Mouse (Mus musculus) kidney, postnatal 0 days (tissue): ENCODE measurements at regions not wholly inside any gene's neighbourhood (a gene's known extent, or its start where the extent isn't known, plus 50 kb on each side); places are given as distances from the start of the nearest gene placed in this dataset.

ENCODE experiments used
- ATAC-seq: fragments of 200-750 bp; cut with Nextera tagmentation; replicated peaks from 2 replicates; pipeline ENCODE4 v1.8.0; 2017; ENCODE audit warnings: low read depth, moderate number of reproducible peaks, moderate TSS enrichment, moderate library complexity; ENCODE audit not compliant: low FRiP score
- DNase-seq: peaks from one replicate; pipeline ENCODE4 v3.0.0-alpha.2; 2016; ENCODE audit warnings: low spot score
- H3K27ac ChIP-seq: fragments of 300-500 bp; sonication (generic); 2 replicates; pipeline ENCODE4 v1.5.1; 2014; ENCODE audit warnings: mild to moderate bottlenecking
- H3K27me3 ChIP-seq: fragments of 300-500 bp; sonication (generic); 2 replicates; pipeline ENCODE4 v1.6.1; 2014; ENCODE audit warnings: low read length, mixed read lengths; ENCODE audit not compliant: insufficient read depth
- H3K36me3 ChIP-seq: fragments of 300-500 bp; sonication (generic); 2 replicates; pipeline ENCODE4 v1.6.1; 2014; ENCODE audit warnings: low read length, mixed read lengths; ENCODE audit not compliant: insufficient read depth
- H3K4me1 ChIP-seq: fragments of 300-500 bp; sonication (generic); replicated peaks from 2 replicates; pipeline ENCODE4 v1.6.1; 2014; ENCODE audit warnings: antibody characterized with exemption, low read length, mixed read lengths; ENCODE audit not compliant: insufficient read depth
- H3K4me2 ChIP-seq: fragments of 300-500 bp; sonication (generic); 2 replicates; pipeline ENCODE4 v1.6.1; 2014; ENCODE audit warnings: mild to moderate bottlenecking, low read length, moderate library complexity, mixed read lengths
- H3K4me3 ChIP-seq: fragments of 300-500 bp; sonication (generic); replicated peaks from 2 replicates; pipeline ENCODE4 v1.5.1; 2014; ENCODE audit warnings: low read depth, low read length
- H3K9ac ChIP-seq: fragments of 300-500 bp; sonication (generic); 2 replicates; pipeline ENCODE4 v1.6.1; 2014; ENCODE audit warnings: low read depth, low read length
- H3K9me3 ChIP-seq: fragments of 300-500 bp; sonication (generic); replicated peaks from 2 replicates; pipeline ENCODE4 v1.6.1; 2016; ENCODE audit warnings: low read length, inconsistent platforms, mixed read lengths
- CTCF ChIP-seq: IDR thresholded peaks from 2 replicates; pipeline ENCODE4 v1.5.1; 2016; ENCODE audit warnings: antibody characterized with exemption, low read depth, mild to moderate bottlenecking, moderate library complexity
- WGBS: fragments of 180-500 bp; shearing (Covaris S2); extraction: QIAGEN DNeasy Blood & Tissue Kit; methylation state at CpG from one replicate; pipeline ENCODE4 v1.1.7; 2014; 5-methylcytosine and 5-hydroxymethylcytosine counted together

DNA sequence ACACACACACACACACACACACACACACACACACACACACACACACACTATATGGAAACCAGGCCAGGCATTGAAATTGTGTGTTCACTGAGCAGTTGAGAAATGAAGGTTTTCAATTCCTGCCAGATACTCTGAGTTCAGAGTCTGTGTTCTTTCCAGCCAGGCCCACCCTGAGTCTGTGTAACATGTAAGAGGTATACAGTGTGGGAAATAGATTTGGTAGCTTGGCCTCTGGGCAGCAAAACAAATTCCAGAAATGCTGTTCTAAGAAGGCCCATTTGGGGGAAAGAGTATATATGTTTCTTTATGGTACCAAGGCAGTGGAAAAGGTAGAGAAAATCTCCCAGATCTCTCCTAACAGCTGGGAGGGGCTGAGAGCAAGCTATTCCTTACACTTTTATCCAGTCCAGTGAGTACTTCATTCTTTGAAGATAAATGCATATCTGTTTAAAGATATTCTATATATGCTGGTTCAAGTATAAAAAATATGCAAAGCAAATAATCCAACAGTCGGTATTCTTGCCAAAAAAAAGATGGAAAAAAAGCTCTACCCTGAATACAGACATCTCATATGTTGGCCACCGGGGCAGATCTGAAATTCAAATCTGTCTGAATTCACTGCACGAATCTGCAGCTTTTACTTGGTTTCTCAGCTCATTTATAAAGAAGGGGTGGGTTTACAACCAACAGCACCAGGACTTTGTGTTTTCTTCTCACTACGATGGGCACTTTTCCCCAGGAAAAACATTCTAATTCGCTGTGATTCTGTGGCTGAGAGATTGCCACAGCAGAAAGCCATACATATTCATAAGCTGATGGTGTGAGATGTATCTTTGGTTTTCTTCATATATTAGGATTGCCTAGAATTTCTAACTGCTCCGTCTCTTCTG lies 252.3 kb downstream of the Ccdc91 start:
- no peak for TF ChIP-seq CTCF
- no peak overlapping the region for H3K4me3 ChIP-seq
- H3K27ac ChIP-seq: no peak overlapping the region
- WGBS: 85% methylated on average over 6 of the region's 6 CpGs
- H3K9me3 ChIP-seq: no peaks in the 10 kb centered on the region
- no peak for ATAC-seq
- no peaks in the 10 kb centered on the region for H3K27me3 ChIP-seq
- H3K36me3 ChIP-seq: no peaks in the 10 kb centered on the region
- DNase-seq: no peak
- no peak overlapping the region for H3K9ac ChIP-seq
- H3K4me1 ChIP-seq: no peaks in the 10 kb centered on the region
- no peak overlapping the region for H3K4me2 ChIP-seq

DNA sequence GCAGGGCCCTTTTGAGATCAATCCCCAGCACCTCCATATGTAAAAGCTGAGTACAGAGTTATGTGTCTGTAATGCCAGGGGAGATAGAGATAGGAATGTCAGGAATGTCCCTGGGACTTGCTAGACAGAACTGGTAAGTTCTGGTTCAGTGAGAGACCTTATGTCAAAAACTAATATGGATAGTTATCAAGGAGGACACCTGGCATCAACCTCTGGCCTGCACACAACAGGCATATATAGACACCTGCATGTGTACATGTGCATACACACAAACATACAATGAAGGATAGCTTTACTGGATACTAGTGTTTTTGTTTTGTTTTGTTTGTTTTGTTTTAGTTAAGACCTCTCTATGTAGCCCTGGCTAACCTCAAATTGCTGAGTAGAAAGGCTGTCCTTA lies 254.1 kb downstream of the Ccdc91 start:
- DNase-seq (no peak), ATAC-seq (no peak)
- Histone ChIP-seq H3K4me1 (no peaks in the 10 kb centered on the region), H3K4me2 (no peak overlapping the region), H3K27ac (no peak overlapping the region), H3K36me3 (no peaks in the 10 kb centered on the region), H3K9me3 (no peaks in the 10 kb centered on the region), H3K27me3 (no peaks in the 10 kb centered on the region), H3K4me3 (no peak overlapping the region), H3K9ac (no peak overlapping the region)
- TF ChIP-seq CTCF: no peak

DNA sequence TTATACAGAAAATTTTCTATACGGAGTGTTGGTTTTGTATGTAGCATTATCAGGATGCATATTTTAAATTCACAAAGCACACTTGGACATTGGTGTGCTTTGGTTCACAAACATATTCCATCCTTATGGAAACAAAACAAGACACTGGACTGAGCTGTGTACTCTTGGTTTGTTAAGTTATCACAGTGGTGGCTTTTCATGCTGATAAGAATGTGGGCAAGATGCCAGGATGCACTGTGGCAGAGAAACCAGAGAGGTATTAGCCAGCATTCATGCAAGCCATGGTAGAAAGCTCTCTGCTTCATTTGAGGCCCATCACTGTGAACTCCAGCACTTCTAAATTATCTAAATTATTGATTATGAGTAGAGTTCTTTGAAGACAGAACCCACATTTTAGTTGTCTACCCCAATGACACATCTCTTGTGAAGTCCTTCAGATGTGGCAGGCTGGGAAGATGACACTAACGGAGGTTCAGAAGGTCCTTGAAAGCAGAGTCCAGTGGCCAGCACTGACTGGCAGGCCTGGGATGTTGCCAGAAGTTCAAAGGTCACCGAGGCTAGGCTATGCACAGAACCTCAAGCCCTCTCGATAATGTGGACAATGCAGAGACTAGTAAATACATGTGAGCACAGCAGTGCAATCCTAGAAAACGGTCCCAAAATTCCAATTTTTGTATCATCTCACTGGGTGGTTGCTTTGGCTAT lies 263.1 kb downstream of the Ccdc91 start:
- H3K27ac ChIP-seq: no peak overlapping the region
- H3K4me2 ChIP-seq: no peak overlapping the region
- no peaks in the 10 kb centered on the region for H3K4me1 ChIP-seq
- 90% methylated on average over 5 of the region's 5 CpGs for WGBS
- H3K9me3 ChIP-seq: no peaks in the 10 kb centered on the region
- no peaks in the 10 kb centered on the region for H3K27me3 ChIP-seq
- no peak overlapping the region for H3K9ac ChIP-seq
- DNase-seq (no peak), ATAC-seq (no peak)
- H3K4me3 ChIP-seq: no peak overlapping the region
- no peaks in the 10 kb centered on the region for H3K36me3 ChIP-seq
- no peak for TF ChIP-seq CTCF

DNA sequence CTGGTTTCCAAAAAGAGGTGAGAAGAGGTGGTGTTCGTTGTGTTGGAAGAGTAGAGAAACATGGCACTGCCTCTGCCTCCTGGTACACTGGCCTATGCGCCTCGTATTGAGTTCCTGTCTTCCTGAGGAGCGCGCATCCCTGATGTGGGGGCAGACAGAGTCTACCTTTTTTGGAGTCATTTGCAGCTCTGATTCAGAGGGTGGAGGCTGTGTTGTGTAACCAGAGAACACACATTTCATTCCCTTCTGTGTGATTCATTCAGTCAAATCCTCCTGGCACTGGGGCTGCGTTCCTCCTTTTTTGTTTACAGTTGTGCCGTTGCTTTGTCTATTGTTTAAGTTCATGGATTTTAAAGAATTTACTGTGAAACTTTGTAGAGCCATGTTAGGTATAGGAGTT lies 265.8 kb downstream of the Ccdc91 start:
- H3K9ac ChIP-seq: no peak overlapping the region
- WGBS: 74% methylated on average over 7 of the region's 7 CpGs
- no peak for ATAC-seq
- H3K4me2 ChIP-seq: no peak overlapping the region
- no peak overlapping the region for H3K4me3 ChIP-seq
- no peaks in the 10 kb centered on the region for H3K9me3 ChIP-seq
- H3K36me3 ChIP-seq: no peaks in the 10 kb centered on the region
- H3K4me1 ChIP-seq: no peaks in the 10 kb centered on the region; the same call in 1 of the 2 replicates
- no peak for TF ChIP-seq CTCF
- no peaks in the 10 kb centered on the region for H3K27me3 ChIP-seq
- H3K27ac ChIP-seq: no peak overlapping the region
- no peak for DNase-seq

DNA sequence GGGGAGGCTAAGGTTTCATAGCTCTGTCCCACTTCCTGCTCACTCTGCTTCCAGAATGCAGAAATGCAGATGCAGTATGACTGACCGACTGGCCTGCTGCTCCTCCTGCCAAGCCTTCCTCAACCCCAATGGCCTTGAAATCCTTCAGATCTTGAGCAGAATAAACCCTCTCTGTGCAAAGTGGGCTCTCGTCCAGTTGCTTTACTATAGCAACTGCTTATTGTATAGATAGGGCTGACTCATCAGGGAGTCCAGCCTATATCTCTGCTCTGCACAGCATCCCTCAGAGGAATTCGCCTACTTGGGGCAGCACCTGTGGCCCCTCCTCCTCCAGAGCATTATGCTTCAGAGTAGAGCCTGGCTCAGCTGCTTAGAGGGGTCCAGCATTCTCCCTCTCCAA lies 268.5 kb downstream of the Ccdc91 start:
- ATAC-seq (no peak), DNase-seq (no peak)
- Histone ChIP-seq H3K4me2 (no peak overlapping the region), H3K9ac (no peak overlapping the region), H3K4me3 (no peak overlapping the region), H3K9me3 (no peaks in the 10 kb centered on the region), H3K27ac (no peak overlapping the region), H3K36me3 (no peaks in the 10 kb centered on the region), H3K4me1 (no peaks in the 10 kb centered on the region; the same call in 1 of the 2 replicates), H3K27me3 (no peaks in the 10 kb centered on the region)
- 68% methylated on average over 3 of the region's 3 CpGs for WGBS
- TF ChIP-seq CTCF: no peak

DNA sequence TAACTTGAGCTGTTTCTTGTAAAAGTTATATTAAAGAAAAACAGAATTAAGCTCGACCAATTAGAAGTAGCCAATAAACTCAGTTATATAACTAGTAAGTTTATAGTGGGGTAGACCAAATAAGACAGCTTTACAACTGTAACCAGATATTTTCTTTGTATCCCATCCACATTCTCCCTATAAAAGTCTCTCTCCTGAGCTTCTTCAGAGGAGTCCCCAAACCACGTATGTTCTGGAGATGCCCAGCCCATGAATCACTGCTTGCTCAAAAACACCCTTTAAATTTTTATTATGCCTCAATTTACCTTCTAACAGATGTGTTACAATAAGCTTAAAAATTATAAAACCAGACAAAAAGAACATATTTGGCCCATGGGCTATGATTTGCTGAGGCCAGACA lies 270.1 kb downstream of the Ccdc91 start:
- no peak for TF ChIP-seq CTCF

More for the DNA sequence above, 270.1 kb downstream of the Ccdc91 start:
- Histone ChIP-seq H3K4me2 (no peak overlapping the region), H3K4me3 (no peak overlapping the region), H3K27ac (no peak overlapping the region), H3K4me1 (no peaks in the 10 kb centered on the region; the same call in 1 of the 2 replicates), H3K27me3 (no peaks in the 10 kb centered on the region), H3K9me3 (no peaks in the 10 kb centered on the region), H3K36me3 (no peaks in the 10 kb centered on the region), H3K9ac (no peak overlapping the region)
- DNase-seq: peak; percentile 27
- WGBS: 45% methylated on average over 2 of the region's 2 CpGs
- no peak for ATAC-seq
